Mouse (Mus musculus): ENCODE results near the gene Sstr1. TPM values are rescaled to one million over a fixed set of nuclear protein-coding genes. Genes with fewer than 3 reads are reported as not detected.

Gene Sstr1
- total RNA-seq, 2 experiments from 2014 or later = 17.6 to 24.4 TPM

GRCm38 (mm10) chr12:58232489-58232888 lies 20.9 kb downstream of the Sstr1 start:
- H3K4me3 ChIP-seq = no peak overlapping the region
- H3K27ac ChIP-seq = no peak overlapping the region
- no peak for TF ChIP-seq CTCF (conservative IDR thresholded peaks at IDR 0.05)
- no peak for DNase-seq (ENCODE audit: low spot score in 2 of 2)

- no peak overlapping the region for H3K27ac ChIP-seq
- no peak for TF ChIP-seq CTCF (conservative IDR thresholded peaks at IDR 0.05)
- H3K4me3 ChIP-seq = no peak overlapping the region
- DNase-seq (ENCODE audit: low spot score in 2 of 2) = no peak
Observed at GRCm38 (mm10) chr12:58251901-58252300, 40.3 kb downstream of the Sstr1 start.

Other genes starting within 250 kb of the Sstr1 start
- gene Clec14a, start 57.5 kb downstream of the Sstr1 start, total RNA-seq (2021) = 1 to 10 TPM; 2.7 to 3.3 TPM

Measured in layer of hippocampus, adult 2 months (tissue).